Mouse (Mus musculus): ENCODE results near the gene Gm12258.

DNA sequence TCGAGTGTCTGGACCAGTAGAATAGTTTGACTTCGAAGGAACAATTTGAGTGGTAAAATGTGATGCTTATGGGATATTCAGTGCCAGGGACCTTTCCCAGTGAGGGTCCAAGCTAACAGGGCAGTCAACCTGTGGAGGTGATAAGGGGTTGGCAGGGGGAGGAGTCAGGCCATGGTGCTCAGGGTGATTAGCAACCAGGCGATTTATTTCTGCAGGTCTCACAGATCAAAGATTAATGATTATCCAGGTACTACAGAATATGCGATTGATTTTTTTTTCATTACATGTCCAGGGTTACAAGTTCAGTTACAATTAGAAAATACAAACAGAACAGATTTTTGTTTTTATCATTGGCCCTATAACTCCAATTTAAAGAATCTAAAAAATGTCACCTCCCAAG, 43.1 kb upstream of the Gm12258 start:
- TF ChIP-seq CTCF (IDR thresholded peaks at IDR 0.05; ENCODE audit: extremely low read depth, insufficient read depth, low read length) = no peak
- no peak for TF ChIP-seq POLR2A (IDR thresholded peaks at IDR 0.05; ENCODE audit: extremely low read depth, insufficient read depth, low read length)
